ENCODE assay signal across 28 mouse cellular contexts in genomic region chr7:106248922-106249321, GRCm38 (mm10). TPM values are rescaled to one million over a fixed set of nuclear protein-coding genes. Genes with fewer than 3 reads are reported as not detected.
"Had no signal": no experiment of that assay in that cellular context is flagged by ENCODE, and none has a peak within 500 bp of the region (broad histone marks: within the 10 kb centered on the region; RNA-seq: fewer than 3 reads in every experiment).

No protein-coding gene starts in this region.

- H3K4me2 ChIP-seq: heart, embryonic 11.5 days; heart, embryonic 13.5 days; hindbrain, embryonic 13.5 days; hindbrain, embryonic 15.5 days; kidney, embryonic 15.5 days; limb, embryonic 13.5 days; limb, embryonic 15.5 days; liver, embryonic 12.5 days had no signal

- ATAC-seq: forebrain, embryonic 16.5 days; hindbrain, postnatal 0 days; intestine, embryonic 16.5 days; liver, embryonic 12.5 days had no signal

- H3K27ac ChIP-seq: gastrocnemius, adult 2 months; heart, adult 2 months; heart, embryonic 13.5 days; hindbrain, embryonic 13.5 days; hindbrain, embryonic 15.5 days; hindbrain, postnatal 0 days; kidney, embryonic 15.5 days; kidney, postnatal 0 days; limb, embryonic 13.5 days; limb, embryonic 15.5 days; liver, embryonic 12.5 days had no signal

- H3K4me1 ChIP-seq: heart, embryonic 13.5 days; hindbrain, embryonic 13.5 days; hindbrain, embryonic 15.5 days; kidney, embryonic 15.5 days; limb, embryonic 13.5 days; limb, embryonic 15.5 days; liver, embryonic 12.5 days had no signal

- H3K9ac ChIP-seq: heart, embryonic 13.5 days; hindbrain, embryonic 13.5 days; hindbrain, embryonic 15.5 days; kidney, embryonic 15.5 days; limb, embryonic 13.5 days; limb, embryonic 15.5 days; liver, embryonic 12.5 days had no signal

- H3K4me3 ChIP-seq: gastrocnemius, adult 2 months; heart, adult 2 months; heart, embryonic 13.5 days; hindbrain, embryonic 13.5 days; hindbrain, embryonic 15.5 days; kidney, embryonic 15.5 days; limb, embryonic 13.5 days; limb, embryonic 15.5 days; liver, embryonic 12.5 days had no signal

- H3K9me3 ChIP-seq: hindbrain, embryonic 15.5 days; kidney, embryonic 15.5 days; limb, embryonic 15.5 days had no signal

- DNase-seq: gastrocnemius, adult 2 months; gastrocnemius, postnatal 10 days; gastrocnemius, postnatal 25 days; heart, adult 11 months; heart, adult 2 months; heart, postnatal 10 days; kidney, adult 11 months; kidney, adult 2 months; kidney, adult 9 months; kidney, postnatal 14 days; kidney, postnatal 36 days; layer of hippocampus, adult 9-11 months; layer of hippocampus, postnatal 36 days; left cerebral cortex, postnatal 4 days had no signal

- H3K27me3 ChIP-seq: heart, embryonic 13.5 days; hindbrain, embryonic 13.5 days; hindbrain, embryonic 15.5 days; kidney, embryonic 15.5 days; limb, embryonic 13.5 days; limb, embryonic 15.5 days; liver, embryonic 12.5 days had no signal

- H3K36me3 ChIP-seq: heart, embryonic 13.5 days; hindbrain, embryonic 13.5 days; hindbrain, embryonic 15.5 days; kidney, embryonic 15.5 days; limb, embryonic 13.5 days; limb, embryonic 15.5 days; liver, embryonic 12.5 days had no signal

RNA-seq across cellular contexts. Expression of gene Gvin1, which starts 33.8 kb away (rescaled TPM):
- total RNA-seq: layer of hippocampus, postnatal 14 days had no signal
- polyA plus RNA-seq: hindbrain, embryonic 11.5 days; hindbrain, embryonic 13.5 days; limb, embryonic 15.5 days had no signal
